Mouse (Mus musculus) adrenal gland (tissue): ENCODE data around the gene Phldb2.

Source experiments
- intact Hi-C: fragments of 180-260 bp; cut with DNase I; formaldehyde crosslinking; loops from one replicate; pipeline ENCODE4 v1.15.1; 2025

Gene Phldb2

GRCm38 (mm10) chr16:45800406-45800805, 153.0 kb downstream of the Phldb2 start:
- intact Hi-C loops: no loop called here

GRCm38 (mm10) chr16:45799150-45799549, 154.2 kb downstream of the Phldb2 start:
- intact Hi-C loops: no loop called here

GRCm38 (mm10) chr16:45798591-45798990, 154.8 kb downstream of the Phldb2 start:
- intact Hi-C loops: no loop called here

- intact Hi-C loops: no loop called here
Measured at GRCm38 (mm10) chr16:45796815-45797214, 156.6 kb downstream of the Phldb2 start.

- intact Hi-C loops: no loop called here
Measured at GRCm38 (mm10) chr16:45795188-45795693, 158.2 kb downstream of the Phldb2 start.

GRCm38 (mm10) chr16:45792781-45793180, 160.6 kb downstream of the Phldb2 start:
- intact Hi-C loops: no loop called here

GRCm38 (mm10) chr16:45791286-45791685, 162.1 kb downstream of the Phldb2 start:
- intact Hi-C loops: no loop called here

GRCm38 (mm10) chr16:45789311-45789710, 164.1 kb downstream of the Phldb2 start:
- intact Hi-C loops: no loop called here

- intact Hi-C loops: no loop called here
Measured at GRCm38 (mm10) chr16:45787650-45788049, 165.7 kb downstream of the Phldb2 start.

- intact Hi-C loops: no loop called here
Measured at GRCm38 (mm10) chr16:45786639-45787038, 166.8 kb downstream of the Phldb2 start.

- intact Hi-C loops: no loop called here
Measured at GRCm38 (mm10) chr16:45780001-45780400, 173.4 kb downstream of the Phldb2 start.

- intact Hi-C loops: no loop called here
Measured at GRCm38 (mm10) chr16:45774813-45775212, 178.6 kb downstream of the Phldb2 start.

GRCm38 (mm10) chr16:45770914-45771313, 182.5 kb downstream of the Phldb2 start:
- intact Hi-C loops: no loop called here

- intact Hi-C loops: no loop called here
Measured at GRCm38 (mm10) chr16:45767853-45768640, 185.4 kb downstream of the Phldb2 start.

- intact Hi-C loops: no loop called here
Measured at GRCm38 (mm10) chr16:45767434-45767833, 186.0 kb downstream of the Phldb2 start.

GRCm38 (mm10) chr16:45765801-45766494, 187.4 kb downstream of the Phldb2 start:
- intact Hi-C loops: no loop called here

- intact Hi-C loops: no loop called here
Measured at GRCm38 (mm10) chr16:45765102-45765501, 188.3 kb downstream of the Phldb2 start.

GRCm38 (mm10) chr16:45762859-45763505, 190.4 kb downstream of the Phldb2 start:
- intact Hi-C loops: no loop called here

GRCm38 (mm10) chr16:45761425-45761824, 192.0 kb downstream of the Phldb2 start:
- intact Hi-C loops: no loop called here

- intact Hi-C loops: loop anchor here (5.0 kb wide), 3 partner anchors 54 to 264 kb away; no protein-coding TSS in a partner anchor
Measured at GRCm38 (mm10) chr16:45758726-45759269, 194.6 kb downstream of the Phldb2 start.

GRCm38 (mm10) chr16:45757421-45758078, 195.8 kb downstream of the Phldb2 start:
- intact Hi-C loops: loop anchor here (5.0 kb wide), 3 partner anchors 55 to 265 kb away; no protein-coding TSS in a partner anchor
